Mouse (Mus musculus) limb, embryonic 11.5 days (tissue): ENCODE measurements at regions not wholly inside any gene's neighbourhood (a gene's known extent, or its start where the extent isn't known, plus 50 kb on each side); places are given as distances from the start of the nearest gene placed in this dataset.

Experiments
- ATAC-seq: fragments of 200-750 bp; cut with Nextera tagmentation; 2 replicates; pipeline ENCODE4 v1.8.0; 2017; ENCODE audit warnings: low read depth; ENCODE audit not compliant: insufficient number of reproducible peaks, low FRiP score, low TSS enrichment
- DNase-seq: peaks from one replicate; pipeline ENCODE4 v3.0.0-alpha.2; 2015; ENCODE audit warnings: low spot score
- H3K27ac ChIP-seq: fragments of 300-500 bp; sonication (generic); replicated peaks from 2 replicates; pipeline ENCODE4 v1.5.1; 2014; ENCODE audit warnings: low read depth, mild to moderate bottlenecking, low read length
- H3K27me3 ChIP-seq: fragments of 300-500 bp; sonication (generic); 2 replicates; pipeline ENCODE4 v1.6.1; 2014; ENCODE audit warnings: mild to moderate bottlenecking, low read length, mixed read lengths; ENCODE audit not compliant: control insufficient read depth, insufficient read depth
- H3K36me3 ChIP-seq: fragments of 300-500 bp; sonication (generic); 2 replicates; pipeline ENCODE4 v1.6.1; 2014; ENCODE audit warnings: mild to moderate bottlenecking, low read length, moderate library complexity, mixed read lengths; ENCODE audit not compliant: control insufficient read depth, insufficient read depth
- H3K4me1 ChIP-seq: fragments of 300-500 bp; sonication (generic); 2 replicates; pipeline ENCODE4 v1.6.1; 2014; ENCODE audit warnings: low read length, mixed read lengths; ENCODE audit not compliant: control insufficient read depth, insufficient read depth
- H3K4me2 ChIP-seq: fragments of 300-500 bp; sonication (generic); 2 replicates; pipeline ENCODE4 v1.6.1; 2014; ENCODE audit warnings: low read depth, mild to moderate bottlenecking, moderate library complexity; ENCODE audit not compliant: severe bottlenecking
- H3K4me3 ChIP-seq: fragments of 300-500 bp; sonication (generic); 2 replicates; pipeline ENCODE4 v1.5.1; 2014; ENCODE audit warnings: low read depth, low read length
- H3K9ac ChIP-seq: fragments of 300-500 bp; sonication (generic); 2 replicates; pipeline ENCODE4 v1.6.1; 2014; ENCODE audit warnings: mild to moderate bottlenecking, low read length
- H3K9me3 ChIP-seq: fragments of 300-500 bp; sonication (generic); 2 replicates; pipeline ENCODE4 v1.6.1; 2016; ENCODE audit warnings: low read length; ENCODE audit not compliant: control insufficient read depth
- WGBS: fragments of 180-500 bp; shearing (Covaris S2); extraction: QIAGEN DNeasy Blood & Tissue Kit; methylation state at CpG from one replicate; pipeline ENCODE4 v1.1.7; 2014; 5-methylcytosine and 5-hydroxymethylcytosine counted together

- 77% methylated on average over 5 of the region's 5 CpGs for WGBS
- no peak for DNase-seq
- H3K27ac ChIP-seq: no peak overlapping the region
- no peak overlapping the region for H3K4me2 ChIP-seq
- no peaks in the 10 kb centered on the region for H3K36me3 ChIP-seq
- H3K4me3 ChIP-seq: no peak overlapping the region
- no peak for ATAC-seq
- no peaks in the 10 kb centered on the region for H3K27me3 ChIP-seq
- H3K9me3 ChIP-seq: no peaks in the 10 kb centered on the region
- H3K9ac ChIP-seq: no peak overlapping the region
- H3K4me1 ChIP-seq: no peaks in the 10 kb centered on the region
Measured at GRCm38 (mm10) chr17:61960837-61961236, 920.3 kb downstream of the Efna5 start.

- no peaks in the 10 kb centered on the region for H3K9me3 ChIP-seq
- no peaks in the 10 kb centered on the region for H3K27me3 ChIP-seq
- WGBS: 75% methylated on average over 5 of the region's 5 CpGs
- no peak overlapping the region for H3K4me2 ChIP-seq
- DNase-seq: no peak
- no peak overlapping the region for H3K4me3 ChIP-seq
- H3K27ac ChIP-seq: no peak overlapping the region
- no peak for ATAC-seq
- H3K4me1 ChIP-seq: no peaks in the 10 kb centered on the region
- no peak overlapping the region for H3K9ac ChIP-seq
- no peaks in the 10 kb centered on the region for H3K36me3 ChIP-seq
Measured at GRCm38 (mm10) chr17:61960017-61960813, 920.9 kb downstream of the Efna5 start.

GRCm38 (mm10) chr17:61917766-61918165 is 963.4 kb downstream of the Efna5 start:
- no peaks in the 10 kb centered on the region for H3K36me3 ChIP-seq
- ATAC-seq (no peak), DNase-seq (no peak)
- H3K4me3 ChIP-seq: no peak overlapping the region
- H3K27me3 ChIP-seq: no peaks in the 10 kb centered on the region
- no peaks in the 10 kb centered on the region for H3K9me3 ChIP-seq
- no peak overlapping the region for H3K4me2 ChIP-seq
- no peaks in the 10 kb centered on the region for H3K4me1 ChIP-seq
- H3K9ac ChIP-seq: no peak overlapping the region
- H3K27ac ChIP-seq: no peak overlapping the region

- ATAC-seq: no peak
- no peaks in the 10 kb centered on the region for H3K27me3 ChIP-seq
- H3K4me2 ChIP-seq: no peak overlapping the region
- DNase-seq: no peak
- H3K9ac ChIP-seq: no peak overlapping the region
- no peak overlapping the region for H3K4me3 ChIP-seq
- H3K9me3 ChIP-seq: no peaks in the 10 kb centered on the region
- H3K4me1 ChIP-seq: no peaks in the 10 kb centered on the region
- 91% methylated on average over 19 of the region's 19 CpGs for WGBS
- no peaks in the 10 kb centered on the region for H3K36me3 ChIP-seq
- H3K27ac ChIP-seq: no peak overlapping the region
Measured at GRCm38 (mm10) chr17:61902898-61903297, 978.2 kb downstream of the Efna5 start.

- DNase-seq: peak; percentile 26
- H3K9ac ChIP-seq: no peak overlapping the region
Measured at GRCm38 (mm10) chr17:61890631-61891030, 990.5 kb downstream of the Efna5 start.

GRCm38 (mm10) chr17:61866154-61866553 is 1015.0 kb downstream of the Efna5 start:
- H3K9me3 ChIP-seq: no peaks in the 10 kb centered on the region
- no peaks in the 10 kb centered on the region for H3K27me3 ChIP-seq
- no peak overlapping the region for H3K27ac ChIP-seq
- H3K36me3 ChIP-seq: no peaks in the 10 kb centered on the region
- H3K4me1 ChIP-seq: no peaks in the 10 kb centered on the region
- 68% methylated on average over 4 of the region's 4 CpGs for WGBS
- H3K4me2 ChIP-seq: no peak overlapping the region
- no peak overlapping the region for H3K4me3 ChIP-seq
- ATAC-seq (no peak), DNase-seq (no peak)
- no peak overlapping the region for H3K9ac ChIP-seq

More at GRCm38 (mm10) chr17:61890631-61891030, 990.5 kb downstream of the Efna5 start:
- Histone ChIP-seq H3K9me3 (no peaks in the 10 kb centered on the region), H3K4me2 (no peak overlapping the region), H3K4me3 (no peak overlapping the region), H3K36me3 (no peaks in the 10 kb centered on the region), H3K27ac (no peak overlapping the region), H3K4me1 (no peaks in the 10 kb centered on the region), H3K27me3 (no peaks in the 10 kb centered on the region)
- ATAC-seq: no peak
- 36% methylated on average over 4 of the region's 4 CpGs for WGBS

- no peaks in the 10 kb centered on the region for H3K36me3 ChIP-seq
- H3K4me2 ChIP-seq: no peak overlapping the region
- no peaks in the 10 kb centered on the region for H3K9me3 ChIP-seq
- ATAC-seq: no peak
- no peaks in the 10 kb centered on the region for H3K4me1 ChIP-seq
- H3K27me3 ChIP-seq: no peaks in the 10 kb centered on the region
- no peak overlapping the region for H3K9ac ChIP-seq
- no peak overlapping the region for H3K4me3 ChIP-seq
- no peak overlapping the region for H3K27ac ChIP-seq
- DNase-seq: no peak
- WGBS: 78% methylated on average over 2 of the region's 2 CpGs
Measured at GRCm38 (mm10) chr17:61862437-61862836, 1018.7 kb downstream of the Efna5 start.

GRCm38 (mm10) chr17:61837555-61837954 is 1043.6 kb downstream of the Efna5 start:
- Histone ChIP-seq H3K9me3 (no peaks in the 10 kb centered on the region), H3K36me3 (no peaks in the 10 kb centered on the region), H3K4me3 (no peak overlapping the region), H3K4me2 (no peak overlapping the region), H3K27me3 (no peaks in the 10 kb centered on the region), H3K9ac (no peak overlapping the region), H3K27ac (no peak overlapping the region), H3K4me1 (no peaks in the 10 kb centered on the region)
- WGBS: 80% methylated on average over 2 of the region's 2 CpGs
- DNase-seq (no peak), ATAC-seq (no peak)

- Histone ChIP-seq H3K4me1 (no peaks in the 10 kb centered on the region), H3K27ac (no peak overlapping the region), H3K36me3 (no peaks in the 10 kb centered on the region), H3K9ac (no peak overlapping the region), H3K9me3 (no peaks in the 10 kb centered on the region), H3K4me3 (no peak overlapping the region), H3K4me2 (no peak overlapping the region), H3K27me3 (no peaks in the 10 kb centered on the region)
- 85% methylated on average over 2 of the region's 2 CpGs for WGBS
- DNase-seq: no peak
- ATAC-seq: no peak
Measured at GRCm38 (mm10) chr17:61815490-61815889, 1065.6 kb downstream of the Efna5 start.
